ENCODE assay signal across 18 mouse cellular contexts in genomic region chr13:51642171-51642778, GRCm38 (mm10). TPM values are rescaled to one million over a fixed set of nuclear protein-coding genes. Genes with fewer than 3 reads are reported as not detected.
A peak's percentile ranks its signal among the peaks of the same experiment; 100 is the strongest.
DNase-seq lines count a peak whose midpoint lies in the region; ATAC-seq and TF ChIP-seq lines count a peak whose summit lies in the region.
"Had no signal": no experiment of that assay in that cellular context is flagged by ENCODE, and none has a peak within 500 bp of the region (broad histone marks: within the 10 kb centered on the region; RNA-seq: fewer than 3 reads in every experiment).

No protein-coding gene starts in this region.

- peak; percentile 45 for DNase-seq in lung, embryonic 14.5 days
- DNase-seq in lung, postnatal 10 days = no peak
- peak; percentile 29 for DNase-seq in kidney, postnatal 10 days
- peak; percentile 57 for DNase-seq in liver, postnatal 0 days
- no peak for DNase-seq in gastrocnemius, postnatal 36 days
- DNase-seq in left cerebral cortex, adult 8-10 months (ENCODE audit: low spot score in 2 of 2) = no peak
- no peak for DNase-seq in ovary, postnatal 36 days (ENCODE audit: low spot score)
- DNase-seq: cerebellum, adult 11 months; lung, postnatal 14 days; midbrain, embryonic 14.5 days; thymus, postnatal 14 days had no signal

- H3K27ac ChIP-seq in lung, embryonic 14.5 days (ENCODE audit: low read depth) = no peak overlapping the region
- H3K27ac ChIP-seq in intestine, embryonic 16.5 days (ENCODE audit: low read length) = peak overlapping the region; percentile 34
- peak overlapping the region; percentile 88 for H3K27ac ChIP-seq in liver, postnatal 0 days (ENCODE audit: low read depth)
- H3K27ac ChIP-seq: embryonic facial prominence, embryonic 12.5 days; forebrain, embryonic 12.5 days; neural tube, embryonic 12.5 days had no signal

- ATAC-seq in lung, embryonic 14.5 days (ENCODE audit: insufficient read depth) = no peak
- ATAC-seq in intestine, embryonic 16.5 days = peak; percentile 6; the same call in 1 of the 2 replicates
- ATAC-seq in liver, postnatal 0 days = peak; percentile 16

- no peak for TF ChIP-seq CTCF in lung, embryonic 14.5 days (IDR thresholded peaks at IDR 0.05; ENCODE audit: low read depth)
- 0 out of 2 replicates have a peak, but pooled peaks have one; percentile 9 for TF ChIP-seq CTCF in liver, postnatal 0 days (IDR thresholded peaks at IDR 0.05; ENCODE audit: low read depth)

- H3K36me3 ChIP-seq in lung, embryonic 14.5 days (ENCODE audit: insufficient read depth) = no peaks in the 10 kb centered on the region
- H3K36me3 ChIP-seq in intestine, embryonic 16.5 days (ENCODE audit: control insufficient read depth, insufficient read depth, low read length) = no peaks in the 10 kb centered on the region
- H3K36me3 ChIP-seq in liver, postnatal 0 days (replicated peaks; ENCODE audit: insufficient read depth, low read length) = no peaks in the 10 kb centered on the region
- H3K36me3 ChIP-seq: embryonic facial prominence, embryonic 12.5 days; forebrain, embryonic 12.5 days; neural tube, embryonic 12.5 days had no signal

- peaks cover 7% of the 10 kb centered on the region for H3K4me1 ChIP-seq in lung, embryonic 14.5 days (ENCODE audit: insufficient read depth)
- H3K4me1 ChIP-seq in intestine, embryonic 16.5 days (ENCODE audit: control insufficient read depth, insufficient read depth, low read length) = peaks cover 12% of the 10 kb centered on the region
- peaks cover 3% of the 10 kb centered on the region; the same call in 1 of the 2 replicates for H3K4me1 ChIP-seq in liver, postnatal 0 days (ENCODE audit: insufficient read depth)

- WGBS in lung, embryonic 14.5 days = 22% methylated on average over 11 of the region's 11 CpGs
- 33% methylated on average over 11 of the region's 11 CpGs for WGBS in intestine, embryonic 16.5 days
- 36% methylated on average over 11 of the region's 11 CpGs for WGBS in liver, postnatal 0 days (ENCODE audit: insufficient replicate concordance)

- H3K4me2 ChIP-seq in lung, embryonic 14.5 days = no peak overlapping the region
- H3K4me2 ChIP-seq in intestine, embryonic 16.5 days (ENCODE audit: low read depth, low read length) = peak overlapping the region; percentile 39
- peak overlapping the region; percentile 50 for H3K4me2 ChIP-seq in liver, postnatal 0 days (ENCODE audit: low read depth, low read length)
- H3K4me2 ChIP-seq: embryonic facial prominence, embryonic 12.5 days; forebrain, embryonic 12.5 days; heart, embryonic 11.5 days; neural tube, embryonic 12.5 days had no signal

- H3K27me3 ChIP-seq in lung, embryonic 14.5 days (ENCODE audit: insufficient read depth, low read length) = no peaks in the 10 kb centered on the region
- H3K27me3 ChIP-seq in intestine, embryonic 16.5 days (replicated peaks; ENCODE audit: control insufficient read depth, insufficient read depth, low read length) = no peaks in the 10 kb centered on the region
- H3K27me3 ChIP-seq in liver, postnatal 0 days (ENCODE audit: insufficient read depth, low read length) = no peaks in the 10 kb centered on the region
- H3K27me3 ChIP-seq: embryonic facial prominence, embryonic 12.5 days; neural tube, embryonic 12.5 days had no signal

- no peak for TF ChIP-seq EP300 in liver, postnatal 0 days (IDR thresholded peaks at IDR 0.05; ENCODE audit: low read depth)

- no peak overlapping the region for H3K9ac ChIP-seq in lung, embryonic 14.5 days
- peak overlapping the region; percentile 49 for H3K9ac ChIP-seq in intestine, embryonic 16.5 days (ENCODE audit: low read depth, low read length)
- peak overlapping the region; percentile 51 for H3K9ac ChIP-seq in liver, postnatal 0 days (replicated peaks)
- H3K9ac ChIP-seq: embryonic facial prominence, embryonic 12.5 days; forebrain, embryonic 12.5 days; neural tube, embryonic 12.5 days had no signal

- intact Hi-C loops in gastrocnemius, postnatal 36 days (cut with DNase I) = no loop called here

- H3K9me3 ChIP-seq in lung, embryonic 14.5 days (ENCODE audit: low read depth, low read length) = no peaks in the 10 kb centered on the region
- no peaks in the 10 kb centered on the region for H3K9me3 ChIP-seq in intestine, embryonic 16.5 days (ENCODE audit: control insufficient read depth, low read length)
- H3K9me3 ChIP-seq in liver, postnatal 0 days (ENCODE audit: low read length) = no peaks in the 10 kb centered on the region
- H3K9me3 ChIP-seq: embryonic facial prominence, embryonic 12.5 days; forebrain, embryonic 12.5 days; G1E; neural tube, embryonic 12.5 days had no signal

- no peak overlapping the region for H3K4me3 ChIP-seq in lung, embryonic 14.5 days (ENCODE audit: low read depth, low read length)
- peak overlapping the region; percentile 29 for H3K4me3 ChIP-seq in intestine, embryonic 16.5 days (ENCODE audit: low read length)
- H3K4me3 ChIP-seq in liver, postnatal 0 days (ENCODE audit: low read depth, low read length) = peak overlapping the region; percentile 9; the same call in 1 of the 2 replicates
- H3K4me3 ChIP-seq: embryonic facial prominence, embryonic 12.5 days; forebrain, embryonic 12.5 days; neural tube, embryonic 12.5 days had no signal

RNA-seq across cellular contexts. Expression of gene Cks2, which starts 2.8 kb away (rescaled TPM):
- 426 and 436 TPM in 2 replicates for polyA plus RNA-seq in lung, embryonic 14.5 days (2014; fragmentation: Nextera tagmentation; extraction: Ambion mirVana)
- polyA plus RNA-seq in intestine, embryonic 16.5 days (2015; fragmentation: Nextera tagmentation; extraction: Ambion mirVana) = 247 and 266 TPM in 2 replicates
- polyA plus RNA-seq in liver, postnatal 0 days (2015; fragmentation: Nextera tagmentation; extraction: Ambion mirVana) = 278 and 292 TPM in 2 replicates
- total RNA-seq in gastrocnemius, postnatal 36 days (2021) = 1 to 10 TPM in 1 of 2 experiments, under 1 TPM in 1; 0.99 to 1.9 TPM
- 1 to 10 TPM; 1.5 to 4.0 (median 3.0) TPM for total RNA-seq in left cerebral cortex, adult 8-10 months (2022)
- total RNA-seq: gastrocnemius, adult 18-20 months had no signal

RNA-seq across cellular contexts. Expression of gene Secisbp2, which starts 9.2 kb away (rescaled TPM):
- 26.1 and 31.3 TPM in 2 replicates for polyA plus RNA-seq in lung, embryonic 14.5 days (2014; fragmentation: Nextera tagmentation; extraction: Ambion mirVana)
- 23.7 and 28.9 TPM in 2 replicates for polyA plus RNA-seq in intestine, embryonic 16.5 days (2015; fragmentation: Nextera tagmentation; extraction: Ambion mirVana)
- polyA plus RNA-seq in liver, postnatal 0 days (2015; fragmentation: Nextera tagmentation; extraction: Ambion mirVana) = 11.1 and 12.2 TPM in 2 replicates
- 1 to 10 TPM; 8.4 to 8.9 TPM for total RNA-seq in gastrocnemius, postnatal 36 days (2021)
- total RNA-seq in left cerebral cortex, adult 8-10 months (2022) = 10 to 100 TPM; 16.8 to 18.7 (median 17.9) TPM

Comparison
In these comparisons a context has a peak if more than half of its experiments do, and no peak if none do; other contexts are left out.
1. DNase-seq: peak in lung, embryonic 14.5 days (single experiment), kidney, postnatal 10 days (single experiment) and liver, postnatal 0 days (single experiment); none in lung, postnatal 10 days (single experiment), gastrocnemius, postnatal 36 days (0 of 2), left cerebral cortex, adult 8-10 months (0 of 2) and ovary, postnatal 36 days (single experiment).